In the genomic region with DNA sequence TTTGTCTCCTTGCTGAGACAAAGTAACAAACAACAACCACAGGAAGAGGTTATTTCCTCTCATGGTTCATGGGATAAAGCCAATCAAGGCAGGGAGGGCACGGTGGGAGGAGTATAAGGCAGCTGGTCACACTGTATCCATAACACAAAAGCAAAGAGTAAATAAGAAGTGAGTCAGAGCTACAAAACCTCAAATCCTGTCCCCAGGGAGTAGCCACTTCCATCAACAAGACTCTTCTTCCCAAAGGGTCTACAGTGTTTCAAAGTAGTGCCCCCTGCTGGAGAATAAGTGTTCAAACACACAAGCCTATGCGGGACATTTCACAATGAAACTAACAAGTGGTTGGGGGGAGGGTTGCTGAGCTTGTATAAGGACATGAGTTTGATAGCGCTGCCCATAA, we compare ENCODE assay signal across 22 mouse cellular contexts.
DNase-seq lines count a peak whose midpoint lies in the region; ATAC-seq and TF ChIP-seq lines count a peak whose summit lies in the region.
"Had no signal": no experiment of that assay in that cellular context is flagged by ENCODE, and none has a peak within 500 bp of the region (broad histone marks: within the 10 kb centered on the region; RNA-seq: fewer than 3 reads in every experiment).

No protein-coding gene starts in this region.

- H3K36me3 ChIP-seq in hindbrain, postnatal 0 days (ENCODE audit: insufficient read depth, low read length): no peaks in the 10 kb centered on the region
- no peaks in the 10 kb centered on the region for H3K36me3 ChIP-seq in hindbrain, embryonic 11.5 days (ENCODE audit: control insufficient read depth, insufficient read depth, low read length)
- H3K36me3 ChIP-seq: embryonic facial prominence, embryonic 13.5 days; forebrain, embryonic 12.5 days; G1E; heart, embryonic 12.5 days; hindbrain, embryonic 12.5 days had no signal

- H3K4me2 ChIP-seq in hindbrain, postnatal 0 days (ENCODE audit: low read depth, low read length): no peak overlapping the region
- no peak overlapping the region for H3K4me2 ChIP-seq in hindbrain, embryonic 11.5 days (replicated peaks; ENCODE audit: low read depth, low read length)
- H3K4me2 ChIP-seq: embryonic facial prominence, embryonic 13.5 days; forebrain, embryonic 12.5 days; heart, embryonic 12.5 days; hindbrain, embryonic 12.5 days had no signal

- no peak overlapping the region for H3K27ac ChIP-seq in hindbrain, postnatal 0 days
- H3K27ac ChIP-seq in hindbrain, embryonic 11.5 days (ENCODE audit: low read depth, low read length): no peak overlapping the region
- H3K27ac ChIP-seq in left cerebral cortex, adult 2 months: no peak overlapping the region
- H3K27ac ChIP-seq: embryonic facial prominence, embryonic 13.5 days; forebrain, embryonic 12.5 days; heart, adult 2 months; hindbrain, embryonic 12.5 days had no signal

- 94% methylated on average over 3 of the region's 3 CpGs for WGBS in hindbrain, postnatal 0 days
- 97% methylated on average over 3 of the region's 3 CpGs for WGBS in hindbrain, embryonic 11.5 days

- H3K9ac ChIP-seq in hindbrain, postnatal 0 days (replicated peaks; ENCODE audit: low read length): no peak overlapping the region
- no peak overlapping the region for H3K9ac ChIP-seq in hindbrain, embryonic 11.5 days (ENCODE audit: low read depth, low read length)
- H3K9ac ChIP-seq: embryonic facial prominence, embryonic 13.5 days; forebrain, embryonic 12.5 days; heart, embryonic 12.5 days; hindbrain, embryonic 12.5 days had no signal

- intact Hi-C loops in left cerebral cortex, adult 2 months (cut with DNase I): no loop called here
- intact Hi-C loops in left cerebral cortex, postnatal 14 days (cut with DNase I): no loop called here

- ATAC-seq in hindbrain, postnatal 0 days: no peak
- ATAC-seq in hindbrain, embryonic 11.5 days (ENCODE audit: low FRiP score): no peak
- ATAC-seq: CD4-positive, CD25-positive, alpha-beta regulatory T cell, adult 4 months; forebrain, embryonic 16.5 days; hindbrain, embryonic 16.5 days had no signal

- no peaks in the 10 kb centered on the region for H3K9me3 ChIP-seq in hindbrain, postnatal 0 days (ENCODE audit: low read length)
- no peaks in the 10 kb centered on the region for H3K9me3 ChIP-seq in hindbrain, embryonic 11.5 days (ENCODE audit: control insufficient read depth, low read length)
- H3K9me3 ChIP-seq: embryonic facial prominence, embryonic 13.5 days; forebrain, embryonic 12.5 days; hindbrain, embryonic 12.5 days had no signal

- no peak overlapping the region for H3K4me3 ChIP-seq in hindbrain, postnatal 0 days (ENCODE audit: low read length)
- H3K4me3 ChIP-seq in hindbrain, embryonic 11.5 days (ENCODE audit: low read depth, low read length): no peak overlapping the region
- no peak overlapping the region for H3K4me3 ChIP-seq in left cerebral cortex, adult 2 months
- H3K4me3 ChIP-seq: embryonic facial prominence, embryonic 13.5 days; forebrain, embryonic 12.5 days; heart, adult 2 months; heart, embryonic 12.5 days; hindbrain, embryonic 12.5 days had no signal

- 0 out of 2 replicates have a peak, but pooled peaks have one; percentile 6 for TF ChIP-seq CTCF in hindbrain, postnatal 0 days (IDR thresholded peaks at IDR 0.05; ENCODE audit: low read depth)
- TF ChIP-seq CTCF in left cerebral cortex, adult 2 months (IDR thresholded peaks at IDR 0.05): peak; percentile 6

- DNase-seq in hindbrain, postnatal 0 days (ENCODE audit: low spot score): no peak
- DNase-seq in hindbrain, embryonic 11.5 days (ENCODE audit: low spot score): no peak
- no peak for DNase-seq in left cerebral cortex, adult 2 months (ENCODE audit: extremely low spot score in 1 of 2, low spot score in 2 of 2)
- DNase-seq in left cerebral cortex, postnatal 14 days (ENCODE audit: low spot score in 2 of 2): no peak
- DNase-seq in 3T3-L1 (ENCODE audit: low read depth, low spot score) (peak; percentile 71), adipocyte (ENCODE audit: low spot score) (peak; percentile 11)
- DNase-seq in adrenal gland, postnatal 14 days: no peak
- DNase-seq: adrenal gland, adult 8-10 months; B cell, adult 2 months; cerebellum, adult 11-12 months; cerebellum, adult 9-10 months; cerebellum, postnatal 36 days; gastrocnemius, postnatal 10 days; heart, adult 2 months had no signal

- H3K4me1 ChIP-seq in hindbrain, postnatal 0 days (ENCODE audit: insufficient read depth, low read length): no peaks in the 10 kb centered on the region
- no peaks in the 10 kb centered on the region for H3K4me1 ChIP-seq in hindbrain, embryonic 11.5 days (replicated peaks; ENCODE audit: control insufficient read depth, insufficient read depth, low read length)
- H3K4me1 ChIP-seq: heart, embryonic 12.5 days; hindbrain, embryonic 12.5 days had no signal

- H3K27me3 ChIP-seq in hindbrain, postnatal 0 days (ENCODE audit: insufficient read depth, low read length): no peaks in the 10 kb centered on the region
- H3K27me3 ChIP-seq in hindbrain, embryonic 11.5 days (ENCODE audit: control insufficient read depth, insufficient read depth, low read length): no peaks in the 10 kb centered on the region
- H3K27me3 ChIP-seq: embryonic facial prominence, embryonic 13.5 days; forebrain, embryonic 12.5 days; heart, embryonic 12.5 days; hindbrain, embryonic 12.5 days had no signal

Comparison
In these comparisons a context has a peak if more than half of its experiments do, and no peak if none do; other contexts are left out.
1. DNase-seq: peak in 3T3-L1 (single experiment) and adipocyte (single experiment); none in hindbrain, postnatal 0 days (single experiment), hindbrain, embryonic 11.5 days (single experiment), left cerebral cortex, adult 2 months (0 of 2), left cerebral cortex, postnatal 14 days (0 of 2) and adrenal gland, postnatal 14 days (single experiment).